Mouse (Mus musculus): ENCODE measurements around the gene Cyb5d2. TPM values are rescaled to one million over a fixed set of nuclear protein-coding genes. Genes with fewer than 3 reads are reported as not detected.
"Not testable (repeated sequence)": the region's sequence is repeated elsewhere in the genome, so short reads cannot be mapped to it uniquely, and the experiment has no call there.

Gene Cyb5d2
- total and polyA plus RNA-seq, 2 experiments from 2014 or later, result 6.8 to 9.9 TPM

DNA sequence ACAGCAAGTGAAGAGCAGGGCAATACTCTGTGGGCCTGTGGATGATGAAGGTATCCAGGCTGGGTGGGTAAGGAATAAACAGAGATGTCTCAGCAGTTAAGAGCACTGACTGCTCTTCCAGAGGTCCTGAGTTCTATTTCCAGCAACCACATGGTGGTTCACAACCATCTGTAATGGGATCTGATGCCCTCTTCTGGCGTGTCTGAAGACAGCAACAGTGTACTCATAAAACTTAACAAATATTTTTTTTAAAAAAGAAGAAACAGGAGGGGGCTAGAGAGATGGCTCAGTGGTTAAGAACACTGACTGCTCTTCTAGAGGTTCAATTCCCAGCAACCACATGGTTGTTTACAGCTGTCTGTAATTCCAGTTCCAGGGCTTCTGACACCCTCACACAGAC is 23.3 kb downstream of the Cyb5d2 start:
- not testable (repeated sequence) for H3K9ac ChIP-seq (replicated peaks; ENCODE audit: low read length, poor library complexity, severe bottlenecking); H3K27me3 ChIP-seq (ENCODE audit: insufficient read depth, low read length); H3K4me2 ChIP-seq (ENCODE audit: low read depth, low read length, poor library complexity, severe bottlenecking); DNase-seq (ENCODE audit: low spot score); H3K4me1 ChIP-seq (ENCODE audit: insufficient read depth, low read length); H3K4me3 ChIP-seq (ENCODE audit: low read depth, low read length); H3K9me3 ChIP-seq (ENCODE audit: low read length); H3K27ac ChIP-seq (ENCODE audit: low read depth, low read length); ATAC-seq (ENCODE audit: low FRiP score)
- H3K36me3 ChIP-seq (ENCODE audit: insufficient read depth, low read length), result peaks cover 12% of the 10 kb centered on the region
- 33% methylated on average over 1 of the region's 1 CpGs for WGBS
- TF ChIP-seq CTCF (IDR thresholded peaks at IDR 0.05), result peak; percentile 23

DNA sequence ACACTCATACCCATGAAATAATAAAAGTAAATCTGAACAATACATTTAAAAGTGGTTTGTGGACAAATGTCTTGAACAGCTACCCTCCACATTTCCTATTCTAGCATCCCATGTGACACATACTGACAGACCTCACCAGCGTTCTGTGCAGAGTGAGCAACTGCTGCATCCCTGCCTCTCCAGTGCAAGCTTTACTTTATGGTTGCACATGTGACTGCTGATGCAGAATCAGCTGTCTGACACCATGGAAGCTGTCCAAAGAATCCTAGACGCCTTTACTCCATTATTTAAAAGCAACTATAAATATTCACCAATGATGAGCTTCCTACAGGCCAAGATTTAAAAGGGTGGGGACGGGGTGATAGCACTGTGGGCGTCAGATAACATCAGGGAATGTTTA is 24.5 kb downstream of the Cyb5d2 start:
- ATAC-seq (ENCODE audit: low FRiP score), result no peak
- Histone ChIP-seq H3K4me1 (ENCODE audit: insufficient read depth, low read length) (no peaks in the 10 kb centered on the region), H3K4me3 (ENCODE audit: low read depth, low read length) (no peak overlapping the region), H3K27me3 (ENCODE audit: insufficient read depth, low read length) (no peaks in the 10 kb centered on the region), H3K27ac (ENCODE audit: low read depth, low read length) (no peak overlapping the region), H3K36me3 (ENCODE audit: insufficient read depth, low read length) (peaks cover 18% of the 10 kb centered on the region), H3K4me2 (ENCODE audit: low read depth, low read length, poor library complexity, severe bottlenecking) (no peak overlapping the region), H3K9ac (replicated peaks; ENCODE audit: low read length, poor library complexity, severe bottlenecking) (no peak overlapping the region), H3K9me3 (ENCODE audit: low read length) (no peaks in the 10 kb centered on the region)
- DNase-seq (ENCODE audit: low spot score), result no peak
- WGBS, result 81% methylated on average over 4 of the region's 4 CpGs
- no peak for TF ChIP-seq CTCF (IDR thresholded peaks at IDR 0.05)

DNA sequence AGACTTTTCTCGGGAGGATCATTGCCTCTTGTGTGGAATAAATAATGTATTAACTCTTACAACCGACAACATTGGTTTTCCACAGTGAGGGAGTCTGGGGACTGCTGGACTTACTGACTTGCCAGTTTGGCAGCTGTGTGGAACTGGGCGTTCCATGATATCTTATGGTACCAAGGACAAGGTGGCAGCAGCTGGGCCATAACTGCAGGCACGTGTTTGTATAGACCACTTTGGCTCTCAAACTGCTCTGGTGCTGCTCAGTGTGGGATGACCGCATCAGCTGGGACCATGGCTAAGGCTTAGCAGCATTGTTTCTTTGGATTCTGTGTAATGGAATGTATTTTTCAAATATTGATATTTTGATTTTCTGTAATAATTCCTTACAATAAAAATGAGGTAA is 25.1 kb downstream of the Cyb5d2 start:
- Histone ChIP-seq H3K36me3 (ENCODE audit: insufficient read depth, low read length) (peaks cover 18% of the 10 kb centered on the region), H3K27ac (ENCODE audit: low read depth, low read length) (no peak overlapping the region), H3K9ac (replicated peaks; ENCODE audit: low read length, poor library complexity, severe bottlenecking) (no peak overlapping the region), H3K4me2 (ENCODE audit: low read depth, low read length, poor library complexity, severe bottlenecking) (no peak overlapping the region), H3K4me1 (ENCODE audit: insufficient read depth, low read length) (no peaks in the 10 kb centered on the region), H3K4me3 (ENCODE audit: low read depth, low read length) (no peak overlapping the region), H3K9me3 (ENCODE audit: low read length) (no peaks in the 10 kb centered on the region), H3K27me3 (ENCODE audit: insufficient read depth, low read length) (no peaks in the 10 kb centered on the region)
- 84% methylated on average over 5 of the region's 5 CpGs for WGBS
- ATAC-seq (ENCODE audit: low FRiP score) (no peak), DNase-seq (ENCODE audit: low spot score) (no peak)
- TF ChIP-seq CTCF (IDR thresholded peaks at IDR 0.05), result no peak

DNA sequence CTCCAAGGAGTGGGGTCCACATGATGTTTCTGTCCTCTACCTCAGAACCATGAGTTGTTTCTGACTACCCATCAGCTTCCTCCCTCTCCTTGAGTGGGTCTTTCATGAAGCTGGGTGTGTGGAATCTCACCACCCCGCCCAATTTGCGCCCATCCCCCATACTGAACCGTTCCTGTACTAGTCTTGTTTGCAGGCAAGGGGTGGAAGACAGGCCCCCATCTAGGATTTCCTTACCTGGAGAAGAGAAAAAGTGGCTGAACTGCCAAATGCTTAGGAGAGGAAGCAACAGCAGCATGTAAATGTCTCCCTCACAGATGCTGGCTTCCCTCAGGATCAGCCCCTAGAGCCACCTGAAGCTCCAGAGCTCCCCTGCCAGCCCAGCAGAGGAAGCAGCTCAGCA is 25.6 kb downstream of the Cyb5d2 start:
- Histone ChIP-seq H3K9me3 (ENCODE audit: low read length) (no peaks in the 10 kb centered on the region), H3K9ac (replicated peaks; ENCODE audit: low read length, poor library complexity, severe bottlenecking) (no peak overlapping the region), H3K4me3 (ENCODE audit: low read depth, low read length) (no peak overlapping the region), H3K4me1 (ENCODE audit: insufficient read depth, low read length) (no peaks in the 10 kb centered on the region), H3K27me3 (ENCODE audit: insufficient read depth, low read length) (no peaks in the 10 kb centered on the region), H3K36me3 (ENCODE audit: insufficient read depth, low read length) (peaks cover 18% of the 10 kb centered on the region), H3K27ac (ENCODE audit: low read depth, low read length) (no peak overlapping the region), H3K4me2 (ENCODE audit: low read depth, low read length, poor library complexity, severe bottlenecking) (no peak overlapping the region)
- 94% methylated on average over 3 of the region's 3 CpGs for WGBS
- no peak for ATAC-seq (ENCODE audit: low FRiP score)
- TF ChIP-seq CTCF (IDR thresholded peaks at IDR 0.05), result no peak
- DNase-seq (ENCODE audit: low spot score), result no peak

DNA sequence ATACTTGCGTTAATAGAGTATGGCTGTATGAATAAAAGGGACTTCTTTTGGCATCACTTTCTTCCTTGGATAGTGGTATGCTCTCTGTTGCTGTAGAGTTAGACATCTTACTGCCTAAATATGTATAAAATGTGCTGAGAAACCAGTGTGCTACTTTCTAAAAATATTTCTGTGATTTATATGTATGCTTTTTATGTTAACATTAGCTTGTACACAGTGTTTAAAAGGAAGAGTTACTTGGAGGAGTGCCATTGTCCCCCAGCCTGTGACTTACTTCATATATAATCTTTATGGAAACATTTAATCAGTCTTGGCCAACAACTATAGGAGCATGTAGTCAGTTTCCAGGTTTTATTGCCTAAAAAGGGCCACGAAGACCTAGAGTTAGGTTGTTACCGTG is 26.9 kb downstream of the Cyb5d2 start:
- Histone ChIP-seq H3K4me3 (ENCODE audit: low read depth, low read length) (no peak overlapping the region), H3K36me3 (ENCODE audit: insufficient read depth, low read length) (peaks cover 25% of the 10 kb centered on the region), H3K9me3 (ENCODE audit: low read length) (no peaks in the 10 kb centered on the region), H3K4me2 (ENCODE audit: low read depth, low read length, poor library complexity, severe bottlenecking) (no peak overlapping the region), H3K4me1 (ENCODE audit: insufficient read depth, low read length) (no peaks in the 10 kb centered on the region), H3K9ac (replicated peaks; ENCODE audit: low read length, poor library complexity, severe bottlenecking) (no peak overlapping the region), H3K27ac (ENCODE audit: low read depth, low read length) (no peak overlapping the region), H3K27me3 (ENCODE audit: insufficient read depth, low read length) (no peaks in the 10 kb centered on the region)
- DNase-seq (ENCODE audit: low spot score), result no peak
- no peak for TF ChIP-seq CTCF (IDR thresholded peaks at IDR 0.05)
- ATAC-seq (ENCODE audit: low FRiP score), result no peak
- 95% methylated on average over 3 of the region's 3 CpGs for WGBS

DNA sequence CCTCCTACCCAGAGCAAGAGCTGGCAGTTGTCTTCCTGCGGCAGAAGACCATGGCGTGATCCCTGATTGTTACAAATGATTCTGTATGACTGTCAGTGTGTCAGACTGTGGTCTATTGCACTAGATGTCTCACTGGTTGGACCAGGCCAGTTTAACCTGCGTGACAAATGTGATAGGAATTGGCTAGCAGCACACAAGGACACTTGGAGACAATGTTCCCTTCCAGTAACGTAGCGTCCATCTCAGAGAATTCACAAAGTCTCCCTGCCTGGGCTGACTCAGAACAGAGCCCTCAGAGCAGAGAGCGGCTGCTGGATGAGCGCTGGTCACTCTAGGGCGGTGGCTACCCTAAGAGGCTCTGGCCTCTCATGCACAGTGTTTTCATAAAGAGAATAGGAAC is 28.2 kb downstream of the Cyb5d2 start:
- Histone ChIP-seq H3K4me1 (ENCODE audit: insufficient read depth, low read length) (no peaks in the 10 kb centered on the region), H3K4me3 (ENCODE audit: low read depth, low read length) (no peak overlapping the region), H3K4me2 (ENCODE audit: low read depth, low read length, poor library complexity, severe bottlenecking) (no peak overlapping the region), H3K36me3 (ENCODE audit: insufficient read depth, low read length) (peaks cover 37% of the 10 kb centered on the region), H3K9ac (replicated peaks; ENCODE audit: low read length, poor library complexity, severe bottlenecking) (no peak overlapping the region), H3K27ac (ENCODE audit: low read depth, low read length) (no peak overlapping the region), H3K9me3 (ENCODE audit: low read length) (no peaks in the 10 kb centered on the region), H3K27me3 (ENCODE audit: insufficient read depth, low read length) (no peaks in the 10 kb centered on the region)
- TF ChIP-seq CTCF (IDR thresholded peaks at IDR 0.05), result no peak
- WGBS, result 94% methylated on average over 8 of the region's 8 CpGs
- DNase-seq (ENCODE audit: low spot score) (no peak), ATAC-seq (ENCODE audit: low FRiP score) (no peak)
